Mouse (Mus musculus) right cerebral cortex, postnatal 36 days (tissue): ENCODE data around the gene Sfxn2.

ENCODE experiments used
- DNase-seq, 2 experiments: peaks; one replicate each; pipeline ENCODE4 v3.0.0; 2022; ENCODE audit warnings: low spot score in 2 of 2, mixed read lengths in 1 of 2

Gene Sfxn2

GRCm38 (mm10) chr19:46599375-46600256 is 26.5 kb downstream of the Sfxn2 start:
- DNase-seq = no peak

DNA sequence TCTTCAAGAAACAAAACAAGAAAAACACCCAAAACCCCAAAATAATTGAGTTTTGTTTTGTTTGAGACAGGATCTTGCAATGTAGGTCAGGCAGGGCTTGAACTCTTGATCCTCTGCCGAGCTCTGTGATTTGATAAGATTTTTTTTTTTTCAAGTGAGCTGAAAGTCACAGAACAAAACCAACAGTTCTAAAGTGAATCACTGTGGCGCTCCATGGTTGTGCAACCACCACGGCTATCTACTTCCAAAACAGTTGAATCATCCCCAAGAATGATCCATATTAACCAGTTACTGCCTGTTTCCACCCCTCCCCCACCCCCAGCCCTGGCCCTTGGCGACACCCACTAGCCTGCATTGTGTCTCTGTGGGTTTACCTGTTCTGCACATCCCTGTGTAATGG is 27.2 kb downstream of the Sfxn2 start:
- no peak for DNase-seq

DNA sequence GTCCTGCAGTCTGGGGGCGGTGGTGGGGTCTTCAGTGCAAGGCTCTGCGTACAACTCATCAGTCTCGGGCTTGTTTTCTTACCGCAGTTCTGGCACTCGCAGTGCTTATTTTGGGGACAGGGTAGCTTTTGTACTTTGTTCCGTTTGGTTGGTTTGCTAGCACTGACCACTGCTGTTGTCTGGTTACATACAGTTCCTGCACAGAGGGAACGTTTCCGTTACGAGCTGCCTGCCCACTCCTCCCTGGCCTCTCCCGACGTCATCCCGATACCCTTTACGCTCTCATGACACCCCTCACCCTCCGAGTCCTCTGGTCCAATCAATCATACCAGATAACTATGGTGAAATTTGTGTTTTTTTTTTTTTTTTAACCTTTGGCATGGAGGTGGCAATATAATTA is 28.3 kb downstream of the Sfxn2 start:
- no peak for DNase-seq

GRCm38 (mm10) chr19:46602406-46602805 is 29.2 kb downstream of the Sfxn2 start:
- no peak for DNase-seq

GRCm38 (mm10) chr19:46606718-46607117 is 33.6 kb downstream of the Sfxn2 start:
- DNase-seq = no peak

GRCm38 (mm10) chr19:46607424-46607823 is 34.3 kb downstream of the Sfxn2 start:
- no peak for DNase-seq

- DNase-seq = no peak
These were observed 35.0 kb downstream of the Sfxn2 start for GRCm38 (mm10) chr19:46608158-46608557.

DNA sequence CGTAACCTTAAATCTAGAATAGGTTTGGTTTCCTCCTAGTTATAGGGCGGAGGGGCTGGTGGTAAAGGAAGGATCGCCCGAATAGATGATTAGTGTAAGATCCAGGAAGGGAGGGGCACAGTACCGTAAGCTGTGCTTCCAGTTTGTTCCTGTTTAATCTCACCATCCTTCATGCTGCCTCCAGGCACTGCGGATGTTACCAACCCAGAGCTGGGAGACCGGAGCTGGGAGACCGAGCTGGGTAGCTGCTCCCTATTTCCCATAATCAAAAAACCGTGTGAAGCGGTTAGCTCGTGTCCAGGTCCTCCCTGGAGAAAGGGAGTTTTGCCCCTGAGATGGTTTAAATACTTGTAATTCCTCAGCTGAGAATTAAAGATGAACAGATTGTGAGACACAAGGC is 43.2 kb downstream of the Sfxn2 start:
- DNase-seq = no peak

DNA sequence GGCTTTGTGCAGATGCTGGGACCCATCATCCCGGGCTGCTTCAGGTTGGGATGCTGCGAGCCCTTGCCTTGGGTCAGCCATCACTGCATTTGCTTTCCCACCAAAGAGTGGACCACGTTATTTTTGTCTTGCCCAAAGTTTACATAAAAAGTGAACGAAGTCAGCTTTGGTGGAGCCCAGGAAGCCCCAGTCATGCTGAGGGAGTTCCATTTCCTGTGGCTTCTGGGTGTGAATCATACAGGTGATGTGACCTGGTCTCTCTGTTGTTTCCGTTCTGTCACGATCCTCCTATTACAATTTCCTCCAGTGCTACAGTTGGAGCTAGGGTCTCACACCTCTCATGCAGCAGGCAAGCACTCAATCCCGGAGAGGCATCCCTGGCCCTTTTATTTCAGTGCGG is 44.2 kb downstream of the Sfxn2 start:
- DNase-seq = no peak

DNA sequence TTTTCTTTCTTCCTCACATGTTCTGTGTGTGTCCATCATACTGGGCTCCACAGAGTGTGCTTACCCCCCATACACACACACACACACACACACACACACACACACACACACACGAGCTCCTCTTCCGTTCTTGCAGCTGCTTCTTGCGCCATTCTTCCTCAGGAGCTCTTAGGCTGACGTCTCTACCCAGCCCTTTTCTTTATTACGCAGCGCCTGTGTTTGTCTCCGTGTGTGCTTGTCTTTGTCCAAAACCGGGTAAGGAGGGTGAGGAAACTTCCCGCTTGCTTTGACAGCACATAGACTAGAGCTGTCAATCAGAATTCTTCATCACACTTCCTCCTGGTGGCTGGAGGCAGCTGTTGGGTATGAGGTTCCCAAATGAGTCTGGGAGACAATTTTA is 45.2 kb downstream of the Sfxn2 start:
- DNase-seq = no peak

- no peak for DNase-seq
These were observed 45.8 kb downstream of the Sfxn2 start for GRCm38 (mm10) chr19:46619001-46619400.

- no peak for DNase-seq
These were observed 46.4 kb downstream of the Sfxn2 start for GRCm38 (mm10) chr19:46619518-46619917.

- DNase-seq = peak in 1 of 2 experiments; percentile 78
These were observed 47.0 kb downstream of the Sfxn2 start for GRCm38 (mm10) chr19:46620016-46620808.

GRCm38 (mm10) chr19:46621236-46622183 is 48.3 kb downstream of the Sfxn2 start:
- no peak for DNase-seq

DNA sequence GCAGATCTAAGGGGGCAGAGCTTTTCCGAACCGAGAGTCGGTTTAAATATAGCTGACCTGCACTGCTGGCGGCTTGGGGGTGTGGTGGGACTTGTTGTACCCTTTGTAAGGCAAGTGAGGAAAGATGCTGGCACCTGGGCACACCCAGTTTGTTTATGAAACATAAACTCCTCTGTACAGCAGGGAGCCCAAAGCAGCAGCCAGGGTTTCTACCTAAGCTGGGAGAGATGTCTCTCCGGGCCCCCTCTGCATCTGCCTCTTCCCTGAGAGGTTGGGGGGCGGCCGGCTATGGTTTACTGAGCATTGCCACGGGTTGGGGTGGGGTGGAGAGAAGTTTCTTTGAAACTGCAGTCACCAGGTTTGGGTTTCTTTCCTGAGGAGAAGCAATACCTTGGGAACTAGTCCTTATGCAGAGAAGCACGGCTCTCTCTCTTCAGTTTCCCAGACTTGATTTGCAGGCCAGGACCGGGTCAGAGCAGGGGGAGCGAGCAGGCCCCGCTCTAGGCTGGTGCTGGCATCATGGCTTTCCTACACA is 49.6 kb downstream of the Sfxn2 start:
- no peak for DNase-seq

GRCm38 (mm10) chr19:46623194-46623667 is 50.1 kb downstream of the Sfxn2 start:
- DNase-seq = no peak

DNA sequence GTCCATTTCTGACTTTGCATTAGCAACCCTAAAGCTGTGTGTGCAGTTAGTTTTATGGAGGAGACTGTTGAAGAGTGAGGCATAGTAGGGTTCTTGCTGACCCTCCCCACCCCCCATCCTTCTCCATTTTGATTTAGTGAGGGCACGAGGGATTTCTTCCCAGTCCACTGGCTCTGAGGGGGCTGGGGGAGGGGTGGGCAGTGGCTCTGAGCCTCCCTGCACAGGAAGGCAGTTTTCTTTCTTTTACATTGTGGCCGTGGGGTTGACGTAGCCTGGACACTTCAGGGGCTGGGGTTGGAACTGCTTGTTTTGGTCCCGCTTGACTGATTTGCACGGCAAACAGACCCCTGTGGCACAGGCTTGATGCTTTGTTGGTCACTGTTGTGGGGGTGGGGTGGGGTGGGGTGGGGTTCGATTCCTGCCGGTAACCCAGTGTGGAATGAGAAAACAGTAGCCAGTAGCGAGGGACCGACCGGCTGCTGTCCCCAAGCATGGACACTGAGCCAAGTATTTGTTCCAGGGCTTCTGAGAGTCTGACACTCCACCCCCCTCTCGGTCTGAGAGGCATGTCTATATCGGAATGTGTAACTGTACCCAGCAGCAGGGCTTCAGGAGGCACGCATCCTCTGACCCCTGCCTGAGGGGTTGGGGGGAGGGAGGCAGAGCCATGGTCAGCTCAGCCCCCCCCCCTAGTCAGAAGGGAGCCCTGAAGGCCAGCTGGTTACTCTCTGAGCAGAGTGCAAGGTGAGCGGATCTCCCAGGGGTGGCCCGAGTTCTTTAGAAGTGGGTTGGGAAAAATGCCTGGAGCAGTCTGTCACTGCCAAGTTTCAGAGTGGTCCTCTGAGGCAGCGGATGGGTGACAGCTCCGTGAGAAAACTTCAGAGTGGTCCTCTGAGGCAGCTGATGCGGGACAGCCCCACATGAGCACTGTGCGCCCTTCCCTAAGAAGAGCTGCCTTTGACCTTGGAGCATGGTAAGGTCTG is 50.9 kb downstream of the Sfxn2 start:
- no peak for DNase-seq

- DNase-seq = no peak
These were observed 51.9 kb downstream of the Sfxn2 start for GRCm38 (mm10) chr19:46625015-46625414.

GRCm38 (mm10) chr19:46625519-46625918 is 52.4 kb downstream of the Sfxn2 start:
- DNase-seq = no peak

DNA sequence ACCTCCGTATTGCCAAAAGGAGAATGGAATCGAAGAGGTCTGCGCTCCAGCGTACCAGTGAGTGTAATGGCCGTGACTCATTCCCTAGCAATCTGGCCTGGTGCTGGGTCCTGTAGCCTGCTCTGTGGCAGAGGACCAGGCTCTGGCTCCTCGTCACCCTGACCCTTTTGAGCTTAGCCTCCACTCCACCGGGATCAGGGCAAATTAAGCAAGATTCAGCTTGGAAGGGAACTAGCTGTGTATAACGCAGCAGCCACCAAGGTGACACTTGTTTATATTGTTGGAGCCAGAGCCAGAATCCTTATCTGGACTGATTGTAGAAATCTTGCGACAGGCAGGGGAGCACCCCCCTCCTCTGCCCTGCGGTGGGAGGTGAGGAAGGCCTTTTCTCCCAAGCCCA is 55.2 kb downstream of the Sfxn2 start:
- no peak for DNase-seq
